In the genomic region with DNA sequence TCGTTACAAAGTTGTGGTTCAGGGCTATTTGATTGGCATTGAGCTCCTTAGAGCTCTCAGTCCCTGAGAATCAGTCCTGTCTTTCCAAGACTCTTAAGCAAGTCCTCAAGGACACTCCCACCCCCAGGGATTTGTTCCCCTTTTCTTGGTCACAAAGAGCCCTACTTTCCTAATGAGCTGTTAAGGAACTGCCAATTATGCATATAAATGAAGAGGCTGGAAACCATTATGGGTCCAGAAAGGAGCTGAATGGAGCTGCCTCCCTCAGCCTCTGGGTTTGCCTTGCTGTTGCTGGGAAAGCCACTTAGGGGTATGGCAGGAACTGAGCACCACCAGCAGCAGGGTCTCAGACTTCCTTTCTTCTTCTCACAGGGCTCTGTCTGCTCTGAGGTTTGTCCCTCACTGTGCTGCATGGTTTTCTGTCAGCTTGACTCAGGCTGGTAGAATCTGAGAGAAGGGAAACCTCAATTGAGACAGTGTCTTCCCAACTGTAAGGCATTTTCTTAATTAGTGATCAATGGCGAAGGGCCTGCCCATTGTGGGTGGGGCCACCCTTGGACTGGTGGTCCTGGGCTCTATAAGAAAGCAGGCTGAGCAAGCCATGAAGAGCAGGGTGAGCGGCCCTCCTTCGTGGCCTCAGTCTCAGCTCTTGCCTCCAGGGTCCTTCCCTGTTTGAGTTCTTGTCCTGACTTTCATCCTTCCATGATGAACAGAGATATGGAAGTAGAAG, we compare ENCODE assay signal across 20 mouse cellular contexts.
DNase-seq lines count a peak whose midpoint lies in the region; ATAC-seq lines count a peak whose summit lies in the region.
"Had no signal": no experiment of that assay in that cellular context is flagged by ENCODE, and none has a peak within 500 bp of the region (broad histone marks: within the 10 kb centered on the region; RNA-seq: fewer than 3 reads in every experiment).

No protein-coding gene starts in this region.

- ATAC-seq in megakaryocyte, adult 5-6 weeks (ENCODE audit: poor library complexity, severe bottlenecking), result no peak
- ATAC-seq: liver, embryonic 12.5 days had no signal

- peaks cover 32% of the 10 kb centered on the region for H3K4me1 ChIP-seq in forebrain, embryonic 10.5 days
- H3K4me1 ChIP-seq: embryonic facial prominence, embryonic 15.5 days; heart, embryonic 12.5 days; liver, embryonic 12.5 days; neural tube, embryonic 15.5 days; stomach, embryonic 15.5 days had no signal

- H3K9me3 ChIP-seq in forebrain, embryonic 10.5 days, result no peaks in the 10 kb centered on the region
- H3K9me3 ChIP-seq: embryonic facial prominence, embryonic 15.5 days; heart, embryonic 12.5 days; liver, embryonic 12.5 days; neural tube, embryonic 15.5 days; stomach, embryonic 15.5 days had no signal

- WGBS in forebrain, embryonic 10.5 days, result 53% methylated on average over 4 of the region's 4 CpGs

- no peaks in the 10 kb centered on the region for H3K36me3 ChIP-seq in forebrain, embryonic 10.5 days (replicated peaks)
- H3K36me3 ChIP-seq: embryonic facial prominence, embryonic 15.5 days; heart, embryonic 12.5 days; liver, embryonic 12.5 days; neural tube, embryonic 15.5 days; stomach, embryonic 15.5 days had no signal

- H3K4me3 ChIP-seq in forebrain, embryonic 10.5 days, result no peak overlapping the region
- H3K4me3 ChIP-seq: embryonic facial prominence, embryonic 15.5 days; heart, embryonic 12.5 days; liver, embryonic 12.5 days; neural tube, embryonic 15.5 days; stomach, embryonic 15.5 days had no signal

- H3K27me3 ChIP-seq in forebrain, embryonic 10.5 days (ENCODE audit: poor library complexity, severe bottlenecking), result peaks cover 52% of the 10 kb centered on the region
- H3K27me3 ChIP-seq: embryonic facial prominence, embryonic 15.5 days; heart, embryonic 12.5 days; liver, embryonic 12.5 days; neural tube, embryonic 15.5 days; stomach, embryonic 15.5 days had no signal

- peak overlapping the region; percentile 59 for H3K27ac ChIP-seq in forebrain, embryonic 10.5 days
- H3K27ac ChIP-seq: embryonic facial prominence, embryonic 15.5 days; kidney, postnatal 0 days; liver, embryonic 12.5 days; neural tube, embryonic 15.5 days; stomach, embryonic 15.5 days had no signal

- DNase-seq in embryo, embryonic 11 days, result peak; percentile 26
- no peak for DNase-seq in embryo, embryonic 10.5 days (ENCODE audit: low spot score)
- peak; percentile 56 for DNase-seq in layer of hippocampus, adult 9-11 months
- no peak for DNase-seq in layer of hippocampus, postnatal 25 days (ENCODE audit: extremely low spot score in 1 of 2, low spot score in 1 of 2)
- DNase-seq in forebrain, embryonic 10.5 days (ENCODE audit: extremely low spot score, low spot score), result peak; percentile 44
- DNase-seq in retina, embryonic 14.5 days (ENCODE audit: low spot score), result peak; percentile 42
- DNase-seq in cerebellum, adult 9-11 months, result no peak
- DNase-seq: adrenal gland, postnatal 10 days; cerebellum, postnatal 14 days; gastrocnemius, postnatal 36 days; heart, postnatal 36 days; spleen, adult 18-20 months; thymus, postnatal 25 days had no signal

Comparison
In these comparisons a context has a peak if more than half of its experiments do, and no peak if none do; other contexts are left out.
1. DNase-seq: peak in embryo, embryonic 11 days (single experiment), layer of hippocampus, adult 9-11 months (single experiment), forebrain, embryonic 10.5 days (single experiment) and retina, embryonic 14.5 days (single experiment); none in embryo, embryonic 10.5 days (single experiment), layer of hippocampus, postnatal 25 days (0 of 2) and cerebellum, adult 9-11 months (single experiment).